Mouse (Mus musculus): ENCODE measurements around the gene Phospho1. TPM values are rescaled to one million over a fixed set of nuclear protein-coding genes. Genes with fewer than 3 reads are reported as not detected.

Gene Phospho1
- polyA plus RNA-seq, 1 experiment: 278 TPM

DNA sequence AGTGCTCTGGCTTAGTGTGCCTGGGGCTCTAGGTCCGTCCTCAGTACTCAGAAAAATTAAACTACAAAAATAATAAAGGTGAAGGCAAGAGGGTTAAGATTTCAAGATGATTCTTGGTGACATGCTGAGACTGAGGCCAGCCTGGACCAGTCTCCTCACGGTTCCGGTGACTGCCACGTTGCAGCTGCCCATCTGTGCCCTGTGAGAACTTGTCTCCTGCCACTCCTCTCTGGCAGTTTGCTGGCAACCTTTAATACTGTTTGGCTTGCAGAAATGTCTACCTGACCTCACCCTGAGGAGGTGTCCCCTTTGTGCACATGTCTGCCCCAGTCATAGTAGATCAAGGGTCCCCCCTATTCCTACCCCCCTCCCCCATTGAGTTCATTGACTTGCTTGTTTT is 40.8 kb upstream of the Phospho1 start:
- TF ChIP-seq POLR2A (IDR thresholded peaks at IDR 0.05; ENCODE audit: low read depth, low read length) (no peak), CTCF (IDR thresholded peaks at IDR 0.05; ENCODE audit: extremely low read depth, insufficient read length, insufficient replicate concordance, low read depth, low read length) (no peak)
- no peaks in the 10 kb centered on the region for H3K4me1 ChIP-seq (ENCODE audit: control insufficient read depth, insufficient read depth, insufficient read length, low read length)
- H3K27me3 ChIP-seq (ENCODE audit: control insufficient read depth, insufficient read depth, low read length): no peaks in the 10 kb centered on the region
- H3K36me3 ChIP-seq (ENCODE audit: control insufficient read depth, insufficient read depth, low read length): no peaks in the 10 kb centered on the region
- H3K27ac ChIP-seq (ENCODE audit: insufficient read depth, low read depth, low read length): no peak overlapping the region
- H3K4me3 ChIP-seq (ENCODE audit: low read depth, low read length): no peak overlapping the region
- WGBS: 72% methylated on average over 4 of the region's 4 CpGs

DNA sequence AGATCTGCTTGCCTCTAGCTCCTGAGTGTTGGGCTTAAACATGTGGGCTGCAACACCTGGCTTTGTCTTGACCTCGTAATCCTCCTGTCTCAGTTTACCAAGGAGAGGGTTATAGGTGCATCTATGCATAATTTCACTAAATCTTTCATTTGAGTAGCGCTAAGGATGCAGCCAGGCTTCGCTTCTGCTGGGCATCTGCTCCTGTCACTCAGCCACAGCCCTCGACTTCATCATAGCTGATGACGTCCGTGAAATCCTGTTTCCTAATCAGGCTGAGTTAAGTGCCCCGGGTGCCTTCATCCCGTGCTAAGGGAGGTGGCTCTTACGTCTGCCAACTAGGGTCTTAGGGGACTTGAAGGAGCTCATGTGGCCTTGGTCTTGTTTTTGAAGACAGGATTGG is 40.3 kb upstream of the Phospho1 start:
- Histone ChIP-seq H3K27ac (ENCODE audit: insufficient read depth, low read depth, low read length) (no peak overlapping the region), H3K36me3 (ENCODE audit: control insufficient read depth, insufficient read depth, low read length) (no peaks in the 10 kb centered on the region), H3K27me3 (ENCODE audit: control insufficient read depth, insufficient read depth, low read length) (no peaks in the 10 kb centered on the region), H3K4me3 (ENCODE audit: low read depth, low read length) (no peak overlapping the region), H3K4me1 (ENCODE audit: control insufficient read depth, insufficient read depth, insufficient read length, low read length) (no peaks in the 10 kb centered on the region)
- TF ChIP-seq CTCF (IDR thresholded peaks at IDR 0.05; ENCODE audit: extremely low read depth, insufficient read length, insufficient replicate concordance, low read depth, low read length) (no peak), POLR2A (IDR thresholded peaks at IDR 0.05; ENCODE audit: low read depth, low read length) (no peak)
- 84% methylated on average over 9 of the region's 9 CpGs for WGBS

DNA sequence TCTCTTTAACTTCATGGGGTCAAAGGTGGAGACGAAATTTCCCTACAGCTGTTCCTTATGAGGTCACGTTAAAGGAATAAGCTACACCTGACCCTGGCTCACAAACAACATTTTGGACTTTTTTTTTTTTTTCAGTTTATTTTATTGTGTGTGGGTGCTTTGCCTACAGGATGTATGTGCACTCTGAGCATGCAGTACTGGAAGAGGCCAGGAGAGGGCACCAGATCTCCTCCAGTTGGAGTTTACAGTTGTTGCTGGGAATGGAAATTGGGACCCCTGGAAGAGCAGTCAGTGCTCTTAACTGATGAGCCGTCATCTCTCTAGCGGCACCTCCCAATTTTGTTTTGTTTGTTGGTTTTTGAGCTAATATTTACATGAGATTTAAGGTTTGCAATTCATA is 38.6 kb upstream of the Phospho1 start:
- WGBS: 87% methylated on average over 4 of the region's 4 CpGs
- H3K4me3 ChIP-seq (ENCODE audit: low read depth, low read length): no peak overlapping the region
- H3K4me1 ChIP-seq (ENCODE audit: control insufficient read depth, insufficient read depth, insufficient read length, low read length): peaks cover 3% of the 10 kb centered on the region; the same call in 1 of the 2 replicates
- no peaks in the 10 kb centered on the region for H3K27me3 ChIP-seq (ENCODE audit: control insufficient read depth, insufficient read depth, low read length)
- H3K36me3 ChIP-seq (ENCODE audit: control insufficient read depth, insufficient read depth, low read length): no peaks in the 10 kb centered on the region
- no peak overlapping the region for H3K27ac ChIP-seq (ENCODE audit: insufficient read depth, low read depth, low read length)
- TF ChIP-seq CTCF (IDR thresholded peaks at IDR 0.05; ENCODE audit: extremely low read depth, insufficient read length, insufficient replicate concordance, low read depth, low read length) (peak; percentile 65; the same call in 1 of the 2 replicates), POLR2A (IDR thresholded peaks at IDR 0.05; ENCODE audit: low read depth, low read length) (no peak)

DNA sequence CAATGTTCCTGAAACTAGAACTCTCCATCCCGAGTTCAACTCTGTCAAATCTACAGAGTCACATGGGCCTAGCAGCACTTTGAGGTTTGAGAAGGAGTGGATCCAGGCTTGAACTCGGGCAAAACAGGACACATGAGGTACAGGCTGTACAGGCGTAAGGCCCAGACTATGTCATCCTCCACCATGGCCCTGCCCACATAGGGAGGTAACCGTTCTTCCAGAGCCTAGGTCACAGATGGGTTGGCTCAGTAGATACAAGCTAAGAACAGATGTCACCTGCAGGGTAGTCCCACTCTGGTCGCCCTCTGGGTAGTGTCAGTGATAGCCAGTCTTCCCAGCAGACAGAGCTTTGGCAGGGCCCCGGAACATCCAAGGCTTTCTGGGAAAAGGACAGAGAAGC is 37.8 kb upstream of the Phospho1 start:
- TF ChIP-seq CTCF (IDR thresholded peaks at IDR 0.05; ENCODE audit: extremely low read depth, insufficient read length, insufficient replicate concordance, low read depth, low read length): no peak
- TF ChIP-seq POLR2A (IDR thresholded peaks at IDR 0.05; ENCODE audit: low read depth, low read length): no peak
- H3K27ac ChIP-seq (ENCODE audit: insufficient read depth, low read depth, low read length): no peak overlapping the region
- H3K27me3 ChIP-seq (ENCODE audit: control insufficient read depth, insufficient read depth, low read length): no peaks in the 10 kb centered on the region
- WGBS: 87% methylated on average over 6 of the region's 6 CpGs
- H3K4me3 ChIP-seq (ENCODE audit: low read depth, low read length): no peak overlapping the region
- H3K4me1 ChIP-seq (ENCODE audit: control insufficient read depth, insufficient read depth, insufficient read length, low read length): peaks cover 3% of the 10 kb centered on the region; the same call in 1 of the 2 replicates
- no peaks in the 10 kb centered on the region for H3K36me3 ChIP-seq (ENCODE audit: control insufficient read depth, insufficient read depth, low read length)

DNA sequence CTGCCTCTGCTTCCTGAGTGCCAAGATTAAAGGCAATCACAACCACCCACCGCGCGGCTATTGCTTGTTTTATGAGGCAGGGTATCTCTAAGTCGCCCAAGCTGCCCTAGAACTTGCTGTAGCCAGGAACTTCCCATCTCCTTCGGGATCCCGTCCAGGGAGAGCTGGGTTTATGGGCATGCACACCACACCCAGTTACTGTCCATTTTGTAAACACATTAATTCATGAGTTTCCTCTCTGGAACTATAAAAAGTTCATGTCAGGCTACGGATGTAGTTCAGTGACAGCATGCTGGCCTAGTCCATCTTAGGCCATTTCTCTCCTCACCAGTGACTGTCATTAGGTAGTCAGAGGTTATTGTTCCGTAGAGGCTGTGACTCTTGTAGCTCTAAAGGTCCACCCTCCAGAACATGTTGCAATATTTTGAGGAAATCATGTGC is 34.8 kb upstream of the Phospho1 start:
- H3K27ac ChIP-seq (ENCODE audit: insufficient read depth, low read depth, low read length): no peak overlapping the region
- no peak for TF ChIP-seq POLR2A (IDR thresholded peaks at IDR 0.05; ENCODE audit: low read depth, low read length)
- no peak for TF ChIP-seq CTCF (IDR thresholded peaks at IDR 0.05; ENCODE audit: extremely low read depth, insufficient read length, insufficient replicate concordance, low read depth, low read length)
- H3K4me1 ChIP-seq (ENCODE audit: control insufficient read depth, insufficient read depth, insufficient read length, low read length): peaks cover 3% of the 10 kb centered on the region; the same call in 1 of the 2 replicates
- no peaks in the 10 kb centered on the region for H3K27me3 ChIP-seq (ENCODE audit: control insufficient read depth, insufficient read depth, low read length)
- H3K4me3 ChIP-seq (ENCODE audit: low read depth, low read length): no peak overlapping the region
- H3K36me3 ChIP-seq (ENCODE audit: control insufficient read depth, insufficient read depth, low read length): no peaks in the 10 kb centered on the region
- 38% methylated on average over 8 of the region's 8 CpGs for WGBS

DNA sequence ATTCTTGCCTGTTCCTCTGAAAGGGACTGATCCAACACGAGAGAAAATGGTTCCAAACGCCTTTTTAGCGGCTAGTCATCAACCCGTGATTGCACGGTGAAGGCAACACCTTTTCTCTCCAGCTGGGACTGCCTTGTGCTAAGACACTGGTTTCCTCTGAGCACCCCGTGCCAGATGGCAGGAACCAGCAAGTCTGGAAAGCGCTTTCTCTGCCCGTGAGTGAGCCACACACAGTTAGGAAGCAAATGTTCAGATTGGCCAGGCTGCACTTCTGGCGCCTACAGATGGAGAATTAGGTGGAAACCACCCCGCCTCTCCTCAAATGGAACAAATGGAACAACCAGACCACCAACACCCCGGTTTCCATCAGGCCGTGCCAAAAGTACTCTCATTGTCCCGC is 32.5 kb upstream of the Phospho1 start:
- H3K36me3 ChIP-seq (ENCODE audit: control insufficient read depth, insufficient read depth, low read length): no peaks in the 10 kb centered on the region
- peaks cover 7% of the 10 kb centered on the region for H3K27me3 ChIP-seq (ENCODE audit: control insufficient read depth, insufficient read depth, low read length)
- no peak overlapping the region for H3K27ac ChIP-seq (ENCODE audit: insufficient read depth, low read depth, low read length)
- 87% methylated on average over 13 of the region's 13 CpGs for WGBS
- TF ChIP-seq POLR2A (IDR thresholded peaks at IDR 0.05; ENCODE audit: low read depth, low read length): no peak
- no peak for TF ChIP-seq CTCF (IDR thresholded peaks at IDR 0.05; ENCODE audit: extremely low read depth, insufficient read length, insufficient replicate concordance, low read depth, low read length)
- no peak overlapping the region for H3K4me3 ChIP-seq (ENCODE audit: low read depth, low read length)
- peaks cover 8% of the 10 kb centered on the region for H3K4me1 ChIP-seq (ENCODE audit: control insufficient read depth, insufficient read depth, insufficient read length, low read length)

DNA sequence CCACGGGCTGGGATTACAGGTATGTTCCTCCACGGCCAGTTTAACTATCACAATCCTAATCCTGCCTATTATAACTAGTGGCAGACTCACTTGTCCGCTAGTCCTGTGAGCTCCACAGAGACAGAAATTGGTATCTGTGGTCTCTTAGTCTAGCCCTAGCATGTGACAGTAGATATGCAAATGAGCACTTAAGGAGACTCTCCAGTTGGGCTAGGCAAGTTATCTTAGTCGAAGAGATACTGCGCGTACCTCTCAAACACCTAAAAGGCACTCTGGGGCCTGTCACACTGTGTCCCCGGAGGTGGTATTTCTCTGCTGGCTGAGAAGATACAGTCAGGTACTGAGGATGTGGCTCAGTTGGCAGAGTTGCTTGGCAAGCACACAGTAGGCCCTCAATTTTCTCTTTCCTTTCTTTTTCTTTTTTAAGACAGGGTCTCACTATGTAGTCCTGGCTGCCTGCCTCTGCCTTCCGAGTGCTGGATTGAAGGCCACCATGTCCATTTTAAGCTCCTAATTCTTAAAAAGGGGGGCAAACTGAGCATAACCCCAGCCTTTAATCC is 31.3 kb upstream of the Phospho1 start:
- 93% methylated on average over 8 of the region's 8 CpGs for WGBS

More for the DNA sequence above, 31.3 kb upstream of the Phospho1 start:
- Histone ChIP-seq H3K4me3 (ENCODE audit: low read depth, low read length) (no peak overlapping the region), H3K27ac (ENCODE audit: insufficient read depth, low read depth, low read length) (no peak overlapping the region), H3K4me1 (ENCODE audit: control insufficient read depth, insufficient read depth, insufficient read length, low read length) (peaks cover 9% of the 10 kb centered on the region), H3K36me3 (ENCODE audit: control insufficient read depth, insufficient read depth, low read length) (no peaks in the 10 kb centered on the region), H3K27me3 (ENCODE audit: control insufficient read depth, insufficient read depth, low read length) (peaks cover 11% of the 10 kb centered on the region)
- TF ChIP-seq CTCF (IDR thresholded peaks at IDR 0.05; ENCODE audit: extremely low read depth, insufficient read length, insufficient replicate concordance, low read depth, low read length) (no peak), POLR2A (IDR thresholded peaks at IDR 0.05; ENCODE audit: low read depth, low read length) (no peak)

Data from small intestine, adult 2 months (tissue).